Mouse (Mus musculus): ENCODE data around the gene Mrps33. TPM values are rescaled to one million over a fixed set of nuclear protein-coding genes. Genes with fewer than 3 reads are reported as not detected.

Gene Mrps33
- polyA plus RNA-seq (2015; fragmentation: Nextera tagmentation; extraction: Ambion mirVana) = 199 and 201 TPM in 2 replicates

GRCm38 (mm10) chr6:39810612-39811116, at the start of gene Mrps33:
TSS of gene Mrps33 (minus strand) at chr6:39810988.
- ATAC-seq (ENCODE audit: insufficient number of reproducible peaks, insufficient read depth, low FRiP score, low TSS enrichment, low read depth) = peak; percentile 98
- under 1% methylated on average over 40 of the region's 40 CpGs for WGBS
- peak within 1 kb of the TSS; percentile 22; the same call in 1 of the 2 replicates for H3K27ac ChIP-seq

GRCm38 (mm10) chr6:39849667-39850066, 38.9 kb upstream of the Mrps33 start:
- H3K9ac ChIP-seq = no peak overlapping the region

More at GRCm38 (mm10) chr6:39810612-39811116, at the start of gene Mrps33:
- Histone ChIP-seq H3K4me1 (peaks cover 16% of the 10 kb centered on the region), H3K4me2 (peak within 1 kb of the TSS; percentile 68), H3K4me3 (peak within 1 kb of the TSS; percentile 66), H3K9ac (peak within 1 kb of the TSS; percentile 77), H3K27me3 (no peaks in the 10 kb centered on the region), H3K9me3 (no peaks in the 10 kb centered on the region), H3K36me3 (no peaks in the 10 kb centered on the region)

DNA sequence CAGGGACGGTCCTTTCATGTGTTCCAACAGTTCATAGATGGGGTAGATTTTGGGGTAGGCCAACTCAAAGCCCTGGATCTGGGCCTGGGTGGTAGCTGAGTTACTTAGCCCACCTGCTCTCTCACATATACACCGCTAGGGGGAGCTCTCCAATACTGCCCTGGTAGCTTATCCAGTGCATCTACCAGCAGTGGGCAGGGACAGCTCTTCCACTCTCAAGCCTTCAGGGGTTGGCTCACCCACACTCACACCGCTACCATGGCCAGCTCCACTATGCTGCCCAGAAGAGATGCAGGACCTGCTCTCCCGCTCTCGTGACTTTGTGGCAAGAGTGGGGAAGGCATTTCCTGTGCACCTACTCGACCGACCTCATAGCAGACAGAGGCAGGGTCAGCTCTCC, 38.0 kb upstream of the Mrps33 start:
- H3K4me1 ChIP-seq = no peaks in the 10 kb centered on the region
- H3K4me2 ChIP-seq = no peak overlapping the region
- no peaks in the 10 kb centered on the region for H3K27me3 ChIP-seq
- H3K4me3 ChIP-seq = no peak overlapping the region
- no peaks in the 10 kb centered on the region for H3K36me3 ChIP-seq
- H3K9ac ChIP-seq = no peak overlapping the region
- no peak for ATAC-seq (ENCODE audit: insufficient number of reproducible peaks, insufficient read depth, low FRiP score, low TSS enrichment, low read depth)
- WGBS = 39% methylated on average over 7 of the region's 7 CpGs
- no peak overlapping the region for H3K27ac ChIP-seq
- no peaks in the 10 kb centered on the region for H3K9me3 ChIP-seq

More at GRCm38 (mm10) chr6:39849667-39850066, 38.9 kb upstream of the Mrps33 start:
- H3K4me1 ChIP-seq = no peaks in the 10 kb centered on the region
- ATAC-seq (ENCODE audit: insufficient number of reproducible peaks, insufficient read depth, low FRiP score, low TSS enrichment, low read depth) = no peak
- no peaks in the 10 kb centered on the region for H3K9me3 ChIP-seq
- H3K27me3 ChIP-seq = no peaks in the 10 kb centered on the region
- no peaks in the 10 kb centered on the region for H3K36me3 ChIP-seq
- 89% methylated on average over 4 of the region's 4 CpGs for WGBS
- H3K4me2 ChIP-seq = no peak overlapping the region
- H3K27ac ChIP-seq = no peak overlapping the region
- H3K4me3 ChIP-seq = no peak overlapping the region

DNA sequence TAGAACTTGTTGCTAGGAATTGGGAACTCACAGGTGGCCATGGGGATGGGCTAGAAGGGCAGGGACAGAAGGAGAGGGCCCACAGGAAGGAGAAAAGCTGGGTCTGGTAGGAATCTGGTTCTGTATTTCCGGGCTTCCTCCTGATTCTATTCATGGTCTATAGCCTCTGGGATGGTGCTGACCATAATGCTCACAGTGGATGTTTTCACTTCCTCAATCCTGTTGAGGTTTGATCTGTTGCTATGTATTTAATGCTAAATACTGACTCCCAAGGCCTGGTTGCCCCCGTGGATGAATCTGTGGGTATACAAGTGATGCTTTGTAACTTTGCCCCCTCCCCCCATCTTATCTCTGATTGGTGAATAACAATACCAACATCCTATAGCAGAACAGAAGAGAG, 36.8 kb upstream of the Mrps33 start:
- 66% methylated on average over 2 of the region's 2 CpGs for WGBS
- no peak for ATAC-seq (ENCODE audit: insufficient number of reproducible peaks, insufficient read depth, low FRiP score, low TSS enrichment, low read depth)
- no peaks in the 10 kb centered on the region for H3K4me1 ChIP-seq
- no peak overlapping the region for H3K9ac ChIP-seq
- H3K27me3 ChIP-seq = no peaks in the 10 kb centered on the region
- H3K27ac ChIP-seq = no peak overlapping the region
- no peaks in the 10 kb centered on the region for H3K9me3 ChIP-seq
- H3K36me3 ChIP-seq = no peaks in the 10 kb centered on the region
- no peak overlapping the region for H3K4me3 ChIP-seq
- H3K4me2 ChIP-seq = no peak overlapping the region

GRCm38 (mm10) chr6:39843698-39844342, 33.0 kb upstream of the Mrps33 start:
- Histone ChIP-seq H3K4me3 (no peak overlapping the region), H3K4me1 (no peaks in the 10 kb centered on the region), H3K9me3 (no peaks in the 10 kb centered on the region), H3K4me2 (no peak overlapping the region), H3K27ac (no peak overlapping the region), H3K27me3 (no peaks in the 10 kb centered on the region), H3K36me3 (no peaks in the 10 kb centered on the region), H3K9ac (no peak overlapping the region)
- WGBS = 92% methylated on average over 14 of the region's 14 CpGs
- no peak for ATAC-seq (ENCODE audit: insufficient number of reproducible peaks, insufficient read depth, low FRiP score, low TSS enrichment, low read depth)

GRCm38 (mm10) chr6:39828736-39829135, 17.9 kb upstream of the Mrps33 start:
- Histone ChIP-seq H3K27me3 (no peaks in the 10 kb centered on the region), H3K9ac (no peak overlapping the region), H3K27ac (no peak overlapping the region), H3K4me3 (no peak overlapping the region), H3K36me3 (no peaks in the 10 kb centered on the region), H3K4me2 (no peak overlapping the region), H3K9me3 (no peaks in the 10 kb centered on the region), H3K4me1 (no peaks in the 10 kb centered on the region)
- 86% methylated on average over 5 of the region's 5 CpGs for WGBS
- ATAC-seq (ENCODE audit: insufficient number of reproducible peaks, insufficient read depth, low FRiP score, low TSS enrichment, low read depth) = no peak

GRCm38 (mm10) chr6:39821241-39821640, 10.5 kb upstream of the Mrps33 start:
- WGBS = 84% methylated on average over 3 of the region's 3 CpGs
- Histone ChIP-seq H3K9me3 (no peaks in the 10 kb centered on the region), H3K27me3 (no peaks in the 10 kb centered on the region), H3K36me3 (no peaks in the 10 kb centered on the region), H3K4me1 (no peaks in the 10 kb centered on the region), H3K4me3 (no peak overlapping the region), H3K4me2 (no peak overlapping the region), H3K27ac (no peak overlapping the region), H3K9ac (no peak overlapping the region)
- no peak for ATAC-seq (ENCODE audit: insufficient number of reproducible peaks, insufficient read depth, low FRiP score, low TSS enrichment, low read depth)

DNA sequence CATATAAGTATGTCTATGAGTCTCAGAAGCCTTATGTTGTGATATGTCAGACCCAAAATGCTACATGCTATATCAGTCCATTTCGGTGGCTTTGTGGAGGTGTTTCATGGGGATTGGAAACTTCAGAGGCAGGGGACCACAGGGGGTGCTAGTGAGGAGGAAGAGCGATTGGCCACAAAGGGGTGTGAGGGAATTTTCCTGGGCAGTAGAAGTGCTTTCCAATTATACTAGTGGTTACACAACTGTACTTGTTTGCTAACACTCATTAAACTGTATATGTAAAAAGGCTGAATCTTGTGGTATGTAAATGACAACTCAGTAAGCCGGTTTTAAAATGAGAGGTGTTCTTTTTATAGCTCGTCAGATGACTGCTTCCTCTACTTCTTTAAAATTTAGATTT, 8.1 kb upstream of the Mrps33 start:
- Histone ChIP-seq H3K4me3 (no peak overlapping the region), H3K27me3 (no peaks in the 10 kb centered on the region), H3K9me3 (no peaks in the 10 kb centered on the region), H3K27ac (no peak overlapping the region), H3K9ac (no peak overlapping the region), H3K4me1 (no peaks in the 10 kb centered on the region), H3K36me3 (no peaks in the 10 kb centered on the region), H3K4me2 (no peak overlapping the region)
- ATAC-seq (ENCODE audit: insufficient number of reproducible peaks, insufficient read depth, low FRiP score, low TSS enrichment, low read depth) = no peak
- WGBS = 48% methylated on average over 4 of the region's 4 CpGs

GRCm38 (mm10) chr6:39808511-39808910, 2.3 kb downstream of the Mrps33 start:
- H3K27ac ChIP-seq = no peak overlapping the region; the same call in 1 of the 2 replicates
- H3K36me3 ChIP-seq = peaks cover 2% of the 10 kb centered on the region; the same call in 1 of the 2 replicates
- no peak for ATAC-seq (ENCODE audit: insufficient number of reproducible peaks, insufficient read depth, low FRiP score, low TSS enrichment, low read depth)
- WGBS = 46% methylated on average over 5 of the region's 5 CpGs
- H3K9me3 ChIP-seq = no peaks in the 10 kb centered on the region
- H3K4me3 ChIP-seq = no peak overlapping the region
- peaks cover 16% of the 10 kb centered on the region for H3K4me1 ChIP-seq
- no peaks in the 10 kb centered on the region for H3K27me3 ChIP-seq
- H3K9ac ChIP-seq = no peak overlapping the region
- H3K4me2 ChIP-seq = no peak overlapping the region

DNA sequence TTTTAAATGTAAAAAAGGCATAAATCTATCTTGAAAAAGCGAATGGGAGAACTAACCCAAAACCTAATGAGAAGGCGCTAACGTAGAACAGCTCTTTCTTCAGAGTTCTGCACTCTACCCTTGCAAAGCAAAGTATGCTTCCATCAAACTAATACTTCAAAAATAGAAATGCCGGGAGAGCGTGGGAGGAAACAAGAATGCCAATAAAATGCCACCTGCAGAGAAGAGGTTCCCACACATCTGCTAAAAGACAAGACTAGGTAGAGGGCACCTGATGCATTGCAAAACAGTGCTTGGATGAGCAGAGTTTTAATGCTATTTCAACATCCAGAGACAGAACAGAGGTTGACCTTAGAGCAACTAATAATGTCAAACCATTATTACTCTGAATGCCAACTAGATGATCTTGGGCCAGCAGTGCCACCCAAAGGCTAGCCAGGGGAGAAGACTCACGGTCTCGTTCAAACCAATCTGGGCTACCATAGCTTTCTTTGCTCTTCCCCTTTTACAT, 3.7 kb downstream of the Mrps33 start:
- no peak for ATAC-seq (ENCODE audit: insufficient number of reproducible peaks, insufficient read depth, low FRiP score, low TSS enrichment, low read depth)
- no peak overlapping the region for H3K27ac ChIP-seq
- H3K9me3 ChIP-seq = no peaks in the 10 kb centered on the region
- H3K4me1 ChIP-seq = peaks cover 16% of the 10 kb centered on the region
- no peaks in the 10 kb centered on the region for H3K27me3 ChIP-seq
- H3K4me3 ChIP-seq = no peak overlapping the region
- no peak overlapping the region for H3K4me2 ChIP-seq
- 95% methylated on average over 7 of the region's 7 CpGs for WGBS
- peaks cover 9% of the 10 kb centered on the region for H3K36me3 ChIP-seq
- H3K9ac ChIP-seq = no peak overlapping the region

DNA sequence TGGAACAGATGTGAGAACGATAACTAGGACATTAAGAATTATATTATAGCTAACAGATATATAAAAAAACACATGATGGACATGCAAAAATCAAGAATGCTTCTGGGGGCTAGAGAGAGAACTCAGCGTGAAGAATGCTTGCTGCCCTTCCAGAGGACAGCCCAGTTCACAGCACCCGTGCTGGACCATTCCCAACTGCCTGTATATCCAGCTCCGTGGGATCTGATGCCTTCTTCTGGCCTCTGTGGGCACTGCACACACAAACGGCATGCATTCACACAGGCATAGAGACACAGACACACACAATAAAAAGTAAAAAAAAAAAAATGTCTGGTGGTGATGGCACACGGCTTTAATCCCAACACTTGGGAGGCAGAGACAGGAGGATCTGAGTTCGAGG, 4.5 kb downstream of the Mrps33 start:
- Histone ChIP-seq H3K9ac (no peak overlapping the region), H3K4me1 (peaks cover 16% of the 10 kb centered on the region), H3K27me3 (no peaks in the 10 kb centered on the region), H3K4me3 (no peak overlapping the region), H3K27ac (no peak overlapping the region), H3K36me3 (peaks cover 13% of the 10 kb centered on the region), H3K9me3 (no peaks in the 10 kb centered on the region), H3K4me2 (no peak overlapping the region)
- ATAC-seq (ENCODE audit: insufficient number of reproducible peaks, insufficient read depth, low FRiP score, low TSS enrichment, low read depth) = no peak
- 91% methylated on average over 7 of the region's 7 CpGs for WGBS

GRCm38 (mm10) chr6:39805916-39806315, 4.9 kb downstream of the Mrps33 start:
- H3K9me3 ChIP-seq = no peaks in the 10 kb centered on the region
- no peak for ATAC-seq (ENCODE audit: insufficient number of reproducible peaks, insufficient read depth, low FRiP score, low TSS enrichment, low read depth)
- H3K9ac ChIP-seq = no peak overlapping the region
- peaks cover 17% of the 10 kb centered on the region for H3K36me3 ChIP-seq
- 71% methylated on average over 3 of the region's 3 CpGs for WGBS
- H3K4me3 ChIP-seq = no peak overlapping the region
- no peak overlapping the region for H3K4me2 ChIP-seq
- H3K27ac ChIP-seq = no peak overlapping the region
- peaks cover 16% of the 10 kb centered on the region for H3K4me1 ChIP-seq
- no peaks in the 10 kb centered on the region for H3K27me3 ChIP-seq

All from embryonic facial prominence, embryonic 13.5 days (tissue).